Mouse (Mus musculus) MEL (cell line): ENCODE data around the gene Atp6v1e2.

Experiments
- BHLHE40 ChIP-seq: IDR thresholded peaks from 2 replicates; pipeline ENCODE4 v1.6.1; 2012; ENCODE audit warnings: low read depth, mild to moderate bottlenecking, inconsistent platforms, low read length, improper control_type of control experiment, borderline replicate concordance
- CHD2 ChIP-seq: IDR thresholded peaks from 2 replicates; pipeline ENCODE4 v1.6.1; 2011; ENCODE audit warnings: low read length, improper control_type of control experiment
- CTCF ChIP-seq, 3 experiments: IDR thresholded peaks in 2 of 3; conservative IDR thresholded peaks in 1 of 3; 2 replicates each; pipeline ENCODE4 v1.5.1; 2011 to 2012; ENCODE audit warnings: low read length in 3 of 3, low read depth in 2 of 3, mild to moderate bottlenecking in 2 of 3, improper control_type of control experiment in 1 of 3, inconsistent platforms in 1 of 3, mixed read lengths in 1 of 3, moderate library complexity in 1 of 3; ENCODE audit not compliant: control insufficient read depth in 1 of 3, insufficient read depth in 1 of 3, poor library complexity in 1 of 3, severe bottlenecking in 1 of 3
- EP300 ChIP-seq, 2 experiments: IDR thresholded peaks; 2 replicates each; pipeline ENCODE4 v1.6.1; 2011; ENCODE audit warnings: improper control_type of control experiment in 2 of 2, low read length in 2 of 2, low read depth in 1 of 2, mild to moderate bottlenecking in 1 of 2
- GATA1 ChIP-seq: IDR thresholded peaks from 2 replicates; pipeline ENCODE4 v1.6.1; 2011; ENCODE audit warnings: low read depth, low read length, improper control_type of control experiment
- POLR2A ChIP-seq, 2 experiments: IDR thresholded peaks; 2 replicates each; pipeline ENCODE4 v1.6.1; 2011 to 2012; ENCODE audit warnings: low read length in 2 of 2, mild to moderate bottlenecking in 2 of 2, control low read depth in 1 of 2, improper control_type of control experiment in 1 of 2, low read depth in 1 of 2, moderate library complexity in 1 of 2; ENCODE audit not compliant: control insufficient read depth in 1 of 2, insufficient read depth in 1 of 2, poor library complexity in 1 of 2
- RAD21 ChIP-seq: IDR thresholded peaks from 2 replicates; pipeline ENCODE4 v1.6.1; 2011; ENCODE audit warnings: mild to moderate bottlenecking, low read depth, low read length, improper control_type of control experiment
- TCF12 ChIP-seq: IDR thresholded peaks from 2 replicates; pipeline ENCODE4 v1.6.1; 2014; ENCODE audit warnings: low read depth, mild to moderate bottlenecking, inconsistent platforms, low read length, improper control_type of control experiment, moderate library complexity
- USF2 ChIP-seq, 2 experiments: IDR thresholded peaks; 2 replicates each; pipeline ENCODE4 v1.6.1; 2011 to 2012; ENCODE audit warnings: improper control_type of control experiment in 2 of 2, low read length in 2 of 2, borderline replicate concordance in 1 of 2, inconsistent platforms in 1 of 2, low read depth in 1 of 2, mild to moderate bottlenecking in 1 of 2; ENCODE audit not compliant: insufficient read depth in 1 of 2
- ZMIZ1 ChIP-seq: IDR thresholded peaks from 2 replicates; pipeline ENCODE4 v1.6.1; 2012; ENCODE audit warnings: low read depth, mild to moderate bottlenecking, inconsistent platforms, low read length, improper control_type of control experiment, moderate library complexity
- ZNF384 ChIP-seq: IDR thresholded peaks from 2 replicates; pipeline ENCODE4 v1.6.1; 2012; ENCODE audit warnings: low read depth, mild to moderate bottlenecking, inconsistent platforms, low read length, improper control_type of control experiment

DNA sequence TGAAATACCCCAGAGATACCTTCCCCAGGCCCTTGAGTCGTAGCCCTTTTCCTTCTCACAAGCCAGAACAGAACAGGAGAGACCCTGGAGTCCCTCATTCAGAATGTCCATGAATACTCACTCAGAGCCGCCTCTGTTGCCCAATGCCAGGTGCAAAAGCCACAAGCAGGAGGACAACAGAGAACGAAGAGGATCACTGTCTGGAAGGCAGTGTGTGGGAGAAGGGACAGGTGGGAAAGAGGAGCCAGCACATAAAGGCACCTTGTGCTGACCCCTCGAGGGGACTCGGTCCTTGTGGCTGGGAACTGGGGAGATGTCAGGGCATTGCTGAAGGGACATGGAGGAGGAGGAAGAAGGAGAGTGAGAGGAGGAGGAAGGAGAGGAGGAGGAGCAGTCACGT is 5.6 kb downstream of the Atp6v1e2 start:
- no peak for TF ChIP-seq CHD2
- TF ChIP-seq TCF12 = no peak
- TF ChIP-seq CTCF (IDR thresholded peaks at IDR 0.05 in 2 of 3, conservative IDR thresholded peaks at IDR 0.05 in 1 of 3; ENCODE audit: control insufficient read depth in 1 of 3, insufficient read depth in 1 of 3, low read depth in 2 of 3, low read length in 3 of 3, poor library complexity in 1 of 3, severe bottlenecking in 1 of 3) = no peak
- TF ChIP-seq POLR2A (IDR thresholded peaks at IDR 0.05; ENCODE audit: control insufficient read depth in 1 of 2, insufficient read depth in 1 of 2, low read depth in 1 of 2, low read length in 2 of 2, poor library complexity in 1 of 2) = no peak
- TF ChIP-seq USF2 (IDR thresholded peaks at IDR 0.05; ENCODE audit: borderline replicate concordance in 1 of 2, insufficient read depth in 1 of 2, low read depth in 1 of 2, low read length in 2 of 2) = no peak
- TF ChIP-seq EP300 (IDR thresholded peaks at IDR 0.05; ENCODE audit: low read depth in 1 of 2, low read length in 2 of 2) = no peak
- TF ChIP-seq RAD21 = no peak
- TF ChIP-seq ZMIZ1 = no peak
- no peak for TF ChIP-seq ZNF384
- TF ChIP-seq GATA1 = no peak
- no peak for TF ChIP-seq BHLHE40
